Mouse (Mus musculus): Measurements from ENCODE around the gene Plekhh2.

DNA sequence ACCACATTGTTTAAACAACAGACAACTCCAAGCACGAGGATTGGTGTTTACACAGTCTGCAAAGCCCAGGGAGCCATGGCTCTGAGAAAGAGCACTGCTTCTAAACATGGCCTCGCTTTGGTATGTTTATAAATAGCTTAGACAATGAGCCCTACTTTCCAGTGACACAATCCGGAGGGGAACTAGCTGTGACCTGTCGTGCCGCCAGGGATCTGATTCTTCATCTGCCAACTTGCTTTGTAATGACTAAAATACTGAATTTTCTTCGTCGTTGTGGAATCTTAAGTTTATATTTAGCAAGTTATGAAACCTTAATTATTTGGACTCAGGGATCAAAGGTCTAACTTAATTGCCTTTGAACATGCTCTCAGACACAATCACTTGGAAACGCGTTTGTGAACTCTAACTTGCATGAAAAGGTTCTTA is 91.5 kb downstream of the Plekhh2 start:
- TF ChIP-seq POLR2A (IDR thresholded peaks at IDR 0.05; ENCODE audit: borderline replicate concordance, extremely low read depth, insufficient read depth, insufficient read length, poor library complexity, severe bottlenecking) (no peak), CTCF (IDR thresholded peaks at IDR 0.05; ENCODE audit: borderline replicate concordance, extremely low read depth, insufficient read depth, insufficient read length) (no peak)
